Mouse (Mus musculus) ES-Bruce4 (cell line): ENCODE measurements at regions not wholly inside any gene's neighbourhood (a gene's known extent, or its start where the extent isn't known, plus 50 kb on each side); places are given as distances from the start of the nearest gene placed in this dataset.

ENCODE experiments used
- CTCF ChIP-seq: IDR thresholded peaks from one replicate; pipeline ENCODE4 v1.8.1; 2011; ENCODE audit warnings: low read depth, low read length
- EP300 ChIP-seq: IDR thresholded peaks from 2 replicates; pipeline ENCODE4 v1.6.1; 2011; ENCODE audit warnings: low read depth, low read length; ENCODE audit not compliant: insufficient read depth
- POLR2A ChIP-seq: IDR thresholded peaks from one replicate; pipeline ENCODE4 v1.8.1; 2011; ENCODE audit warnings: low read length; ENCODE audit not compliant: insufficient read depth

- no peak for TF ChIP-seq EP300
- no peak for TF ChIP-seq POLR2A
- no peak for TF ChIP-seq CTCF
Measured at GRCm38 (mm10) chr1:72032214-72032613, 179.9 kb downstream of the Mreg start.
